Mouse (Mus musculus): ENCODE results near the gene Dlg2. TPM values are rescaled to one million over a fixed set of nuclear protein-coding genes. Genes with fewer than 3 reads are reported as not detected.
A peak's percentile ranks its signal among the peaks of the same experiment; 100 is the strongest.

Gene Dlg2
- polyA plus RNA-seq, 1 experiment from 2014 or later, result 28.5 TPM

DNA sequence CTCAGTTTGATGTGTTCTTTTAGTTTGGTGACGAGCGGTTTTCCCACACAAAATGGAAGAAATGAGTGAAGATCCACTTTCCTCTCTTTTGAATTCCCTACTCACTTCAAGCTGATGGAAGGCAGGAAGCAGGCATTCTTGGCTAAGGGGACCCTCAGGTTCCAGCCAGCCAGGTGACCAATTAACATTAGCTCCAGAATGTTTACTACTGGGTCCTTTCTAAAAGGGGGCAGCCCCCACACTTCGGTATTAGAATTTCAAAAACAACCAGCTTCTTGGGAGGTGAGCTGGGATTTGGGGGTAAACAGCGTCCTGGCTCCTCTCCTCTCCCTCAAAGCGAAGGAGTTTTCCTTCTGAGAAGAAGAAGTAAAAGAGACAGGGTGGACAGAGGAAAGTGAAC, 1703.6 kb downstream of the Dlg2 start:
- WGBS, result 49% methylated on average over 5 of the region's 5 CpGs
- H3K36me3 ChIP-seq, result no peaks in the 10 kb centered on the region
- no peaks in the 10 kb centered on the region for H3K9me3 ChIP-seq
- no peak for ATAC-seq (ENCODE audit: low FRiP score, low read depth)
- H3K27me3 ChIP-seq, result no peaks in the 10 kb centered on the region
- H3K4me2 ChIP-seq, result peak overlapping the region; percentile 55; the same call in 1 of the 2 replicates
- H3K9ac ChIP-seq, result no peak overlapping the region
- H3K27ac ChIP-seq (replicated peaks), result no peak overlapping the region
- no peak overlapping the region for H3K4me3 ChIP-seq
- H3K4me1 ChIP-seq (replicated peaks), result peaks cover 22% of the 10 kb centered on the region

DNA sequence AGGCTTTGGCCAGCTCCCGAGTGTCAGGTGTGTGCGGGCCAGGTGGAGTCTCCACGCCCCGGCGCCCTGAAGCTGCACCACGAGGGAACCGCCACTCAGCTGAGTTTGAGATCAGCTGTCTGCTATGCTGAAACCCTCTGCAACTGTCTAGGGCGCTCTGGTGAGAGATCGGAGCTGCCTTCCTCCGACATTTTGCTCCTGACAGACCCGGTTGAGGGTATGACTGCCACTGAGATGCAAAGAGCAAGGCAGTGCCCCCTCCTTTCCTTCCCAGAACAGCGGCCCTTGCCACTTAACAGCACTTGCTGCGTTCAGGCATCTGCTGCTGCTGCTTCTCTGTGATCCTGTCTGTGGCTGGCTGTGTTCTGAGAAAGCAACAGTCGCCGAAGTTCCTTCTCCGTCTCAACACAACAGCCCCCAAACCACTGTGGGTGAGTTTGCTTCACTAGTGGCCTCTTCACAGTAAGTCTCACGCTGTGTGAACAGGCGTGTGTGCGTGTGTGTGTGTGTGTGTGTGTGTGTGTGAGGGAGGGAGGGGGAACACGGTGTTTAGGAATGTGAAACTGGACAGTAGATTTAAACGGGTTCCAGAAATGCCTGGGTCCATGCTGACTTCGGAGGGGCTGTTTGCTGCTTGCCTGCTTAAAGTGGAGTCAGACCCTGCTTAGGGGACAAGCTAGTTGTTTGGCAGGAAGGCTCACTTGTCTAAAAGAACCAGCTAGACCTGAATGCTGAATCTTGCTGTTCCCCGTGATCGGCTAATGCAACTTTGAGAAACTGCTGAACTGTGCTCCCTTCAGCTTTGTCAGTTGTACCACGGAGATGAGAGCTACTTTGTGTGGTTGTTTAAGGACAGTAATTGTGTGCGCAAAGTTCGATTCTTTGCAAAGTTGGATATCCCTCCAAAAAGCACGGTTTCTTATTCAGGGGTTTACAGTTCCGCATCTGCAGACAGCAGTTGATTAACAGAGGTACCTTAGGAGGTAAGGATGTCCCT, 1704.4 kb downstream of the Dlg2 start:
- H3K4me2 ChIP-seq, result peak overlapping the region; percentile 55
- H3K27me3 ChIP-seq, result no peaks in the 10 kb centered on the region
- WGBS, result 18% methylated on average over 29 of the region's 29 CpGs
- H3K4me3 ChIP-seq, result peak overlapping the region; percentile 29
- no peaks in the 10 kb centered on the region for H3K36me3 ChIP-seq
- no peak overlapping the region for H3K27ac ChIP-seq (replicated peaks)
- H3K9ac ChIP-seq, result peak overlapping the region; percentile 14
- H3K9me3 ChIP-seq, result no peaks in the 10 kb centered on the region
- ATAC-seq (ENCODE audit: low FRiP score, low read depth), result peak; percentile 71
- peaks cover 22% of the 10 kb centered on the region for H3K4me1 ChIP-seq (replicated peaks)

DNA sequence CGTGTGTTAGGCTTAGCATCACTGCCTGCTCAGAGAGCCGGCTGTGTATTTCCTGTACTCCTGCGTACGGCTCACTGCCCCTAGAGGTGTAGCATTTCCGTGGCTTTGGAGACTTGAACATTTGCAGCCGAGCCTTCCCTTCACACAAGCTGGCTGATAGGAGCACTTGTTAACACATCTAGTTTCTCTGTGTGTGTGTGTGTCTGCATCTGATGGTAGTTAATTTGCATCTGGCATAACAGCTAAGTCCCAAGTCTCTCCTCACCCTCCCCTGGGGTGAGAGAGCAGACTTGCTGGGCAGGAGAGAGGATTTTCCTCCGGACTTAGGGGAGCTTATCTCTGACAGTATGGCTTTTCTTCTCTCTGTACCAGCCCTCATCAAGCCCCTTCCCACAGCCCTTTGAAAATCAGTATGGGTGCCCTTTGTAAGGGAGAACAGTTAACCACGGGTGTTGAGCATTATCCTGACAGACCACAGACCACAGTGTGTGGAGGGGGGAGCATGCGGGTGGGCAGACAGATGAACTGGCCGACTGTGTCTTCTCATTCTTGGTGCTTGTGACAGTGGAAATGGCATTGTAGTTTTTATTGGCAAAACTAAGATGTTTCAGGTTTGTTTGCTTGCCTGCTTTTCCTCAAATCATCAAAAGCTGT, 1705.6 kb downstream of the Dlg2 start:
- H3K9ac ChIP-seq, result no peak overlapping the region
- WGBS, result 18% methylated on average over 10 of the region's 10 CpGs
- H3K27me3 ChIP-seq, result no peaks in the 10 kb centered on the region
- peak; percentile 56; the same call in 1 of the 2 replicates for ATAC-seq (ENCODE audit: low FRiP score, low read depth)
- H3K4me3 ChIP-seq, result no peak overlapping the region
- H3K4me1 ChIP-seq (replicated peaks), result peaks cover 22% of the 10 kb centered on the region
- H3K36me3 ChIP-seq, result no peaks in the 10 kb centered on the region
- no peak overlapping the region for H3K27ac ChIP-seq (replicated peaks)
- H3K4me2 ChIP-seq, result peak overlapping the region; percentile 55; the same call in 1 of the 2 replicates
- H3K9me3 ChIP-seq, result no peaks in the 10 kb centered on the region

GRCm38 (mm10) chr7:92184371-92185059, 1708.0 kb downstream of the Dlg2 start:
- no peak overlapping the region for H3K4me3 ChIP-seq
- H3K36me3 ChIP-seq, result no peaks in the 10 kb centered on the region
- H3K4me2 ChIP-seq, result no peak overlapping the region
- no peaks in the 10 kb centered on the region for H3K9me3 ChIP-seq
- H3K9ac ChIP-seq, result no peak overlapping the region
- H3K27me3 ChIP-seq, result no peaks in the 10 kb centered on the region
- WGBS, result 88% methylated on average over 7 of the region's 7 CpGs
- no peak overlapping the region for H3K27ac ChIP-seq (replicated peaks)
- H3K4me1 ChIP-seq (replicated peaks), result peaks cover 22% of the 10 kb centered on the region
- no peak for ATAC-seq (ENCODE audit: low FRiP score, low read depth)

DNA sequence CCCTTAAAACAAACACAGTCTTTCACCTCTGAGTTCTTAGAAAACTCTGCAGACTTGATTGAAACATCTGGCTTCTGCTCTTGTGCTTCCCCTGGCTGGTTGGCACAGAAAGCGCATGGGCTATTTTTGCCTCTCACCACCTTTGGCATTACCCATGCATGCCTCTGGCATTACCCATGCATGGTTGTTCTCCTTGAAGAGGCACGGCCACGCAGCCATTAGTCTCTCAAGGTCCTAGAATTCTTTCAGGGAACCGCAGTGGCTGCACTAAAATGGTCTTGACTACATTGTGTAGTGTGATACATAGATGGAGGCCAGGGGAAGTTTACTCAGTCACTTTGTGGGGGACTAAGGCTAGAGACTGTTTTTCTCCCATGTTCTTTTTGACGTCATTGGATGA, 1709.9 kb downstream of the Dlg2 start:
- H3K36me3 ChIP-seq, result no peaks in the 10 kb centered on the region
- H3K4me2 ChIP-seq, result no peak overlapping the region
- H3K4me3 ChIP-seq, result no peak overlapping the region
- no peaks in the 10 kb centered on the region for H3K9me3 ChIP-seq
- H3K27ac ChIP-seq (replicated peaks), result no peak overlapping the region
- H3K27me3 ChIP-seq, result no peaks in the 10 kb centered on the region
- no peak for ATAC-seq (ENCODE audit: low FRiP score, low read depth)
- H3K4me1 ChIP-seq (replicated peaks), result peaks cover 9% of the 10 kb centered on the region
- WGBS, result 92% methylated on average over 5 of the region's 5 CpGs
- no peak overlapping the region for H3K9ac ChIP-seq

GRCm38 (mm10) chr7:92189149-92189548, 1712.7 kb downstream of the Dlg2 start:
- H3K4me3 ChIP-seq, result no peak overlapping the region
- WGBS, result 56% methylated on average over 6 of the region's 6 CpGs
- ATAC-seq (ENCODE audit: low FRiP score, low read depth), result no peak

DNA sequence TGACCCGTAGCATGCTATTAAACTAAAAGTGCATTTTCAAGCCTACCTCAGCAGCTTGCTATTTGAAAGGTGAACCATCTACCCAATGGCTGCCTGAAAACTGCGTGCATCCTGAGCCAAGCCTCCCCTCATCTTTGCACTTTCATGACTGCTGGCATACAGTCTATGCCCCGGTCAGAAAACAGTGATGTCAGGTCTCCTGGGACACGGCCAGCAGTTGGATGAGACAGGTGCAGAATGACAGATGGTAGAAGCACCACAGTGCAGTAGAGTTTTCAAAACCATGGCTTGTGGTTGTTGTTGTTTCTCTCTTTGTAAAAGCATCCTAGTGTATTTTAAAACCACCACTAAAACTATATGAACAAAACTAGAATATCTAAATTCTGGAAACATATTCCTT, 1719.5 kb downstream of the Dlg2 start:
- WGBS, result 71% methylated on average over 4 of the region's 4 CpGs
- Histone ChIP-seq H3K9me3 (no peaks in the 10 kb centered on the region), H3K27me3 (no peaks in the 10 kb centered on the region), H3K9ac (no peak overlapping the region), H3K4me1 (replicated peaks) (no peaks in the 10 kb centered on the region), H3K4me3 (no peak overlapping the region), H3K36me3 (no peaks in the 10 kb centered on the region), H3K4me2 (no peak overlapping the region), H3K27ac (replicated peaks) (no peak overlapping the region)
- no peak for ATAC-seq (ENCODE audit: low FRiP score, low read depth)

More at GRCm38 (mm10) chr7:92189149-92189548, 1712.7 kb downstream of the Dlg2 start:
- Histone ChIP-seq H3K9me3 (no peaks in the 10 kb centered on the region), H3K4me2 (no peak overlapping the region), H3K36me3 (no peaks in the 10 kb centered on the region), H3K9ac (no peak overlapping the region), H3K27me3 (no peaks in the 10 kb centered on the region), H3K4me1 (replicated peaks) (no peaks in the 10 kb centered on the region), H3K27ac (replicated peaks) (no peak overlapping the region)

DNA sequence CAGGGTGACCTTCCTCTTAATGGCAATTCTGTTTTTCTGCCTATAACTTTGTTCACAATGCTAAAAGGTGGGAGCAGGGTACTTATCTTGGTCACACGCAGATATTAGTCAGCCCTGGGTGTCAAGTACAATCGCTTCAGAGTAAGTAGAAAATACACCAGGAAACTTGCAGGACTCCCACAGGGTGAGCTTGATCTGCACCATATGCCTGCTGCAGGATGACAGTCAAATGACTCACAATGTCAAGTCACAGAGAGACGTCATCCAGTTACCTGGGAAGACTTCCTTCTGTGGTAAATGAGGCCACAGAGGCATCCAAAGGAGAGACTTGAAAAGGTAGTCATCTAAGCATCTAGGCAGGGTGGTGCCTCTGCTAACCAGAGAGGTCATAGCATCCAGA, 1721.1 kb downstream of the Dlg2 start:
- ATAC-seq (ENCODE audit: low FRiP score, low read depth), result no peak
- WGBS, result 78% methylated on average over 3 of the region's 3 CpGs
- H3K27ac ChIP-seq (replicated peaks), result no peak overlapping the region

DNA sequence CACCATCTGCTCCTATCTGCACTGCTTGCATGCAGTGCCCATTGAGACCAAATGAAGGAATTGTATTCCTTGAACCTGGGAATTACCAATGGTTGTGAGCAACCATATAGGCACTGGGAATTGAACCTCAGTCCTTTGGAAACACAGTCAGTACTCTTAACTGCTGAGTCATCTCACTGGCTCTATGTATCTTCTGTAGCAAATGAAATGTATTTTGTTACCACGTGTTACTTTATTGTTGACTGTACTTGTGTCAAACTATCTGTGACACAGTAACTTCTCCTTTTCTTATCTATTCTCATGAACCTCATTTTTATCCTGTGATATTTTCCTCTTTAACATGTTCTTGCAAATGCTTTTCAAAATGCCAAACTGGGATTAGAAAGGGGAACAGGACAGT, 1722.7 kb downstream of the Dlg2 start:
- H3K9ac ChIP-seq, result no peak overlapping the region
- 92% methylated on average over 1 of the region's 1 CpGs for WGBS
- no peaks in the 10 kb centered on the region for H3K27me3 ChIP-seq
- ATAC-seq (ENCODE audit: low FRiP score, low read depth), result no peak
- H3K4me3 ChIP-seq, result no peak overlapping the region
- no peaks in the 10 kb centered on the region for H3K36me3 ChIP-seq
- H3K9me3 ChIP-seq, result no peaks in the 10 kb centered on the region
- no peak overlapping the region for H3K27ac ChIP-seq (replicated peaks)
- no peak overlapping the region for H3K4me2 ChIP-seq
- H3K4me1 ChIP-seq (replicated peaks), result no peaks in the 10 kb centered on the region

More for the DNA sequence above, 1721.1 kb downstream of the Dlg2 start:
- H3K4me1 ChIP-seq (replicated peaks), result no peaks in the 10 kb centered on the region
- no peak overlapping the region for H3K4me2 ChIP-seq
- no peaks in the 10 kb centered on the region for H3K27me3 ChIP-seq
- H3K4me3 ChIP-seq, result no peak overlapping the region
- no peak overlapping the region for H3K9ac ChIP-seq
- no peaks in the 10 kb centered on the region for H3K36me3 ChIP-seq
- H3K9me3 ChIP-seq, result no peaks in the 10 kb centered on the region

DNA sequence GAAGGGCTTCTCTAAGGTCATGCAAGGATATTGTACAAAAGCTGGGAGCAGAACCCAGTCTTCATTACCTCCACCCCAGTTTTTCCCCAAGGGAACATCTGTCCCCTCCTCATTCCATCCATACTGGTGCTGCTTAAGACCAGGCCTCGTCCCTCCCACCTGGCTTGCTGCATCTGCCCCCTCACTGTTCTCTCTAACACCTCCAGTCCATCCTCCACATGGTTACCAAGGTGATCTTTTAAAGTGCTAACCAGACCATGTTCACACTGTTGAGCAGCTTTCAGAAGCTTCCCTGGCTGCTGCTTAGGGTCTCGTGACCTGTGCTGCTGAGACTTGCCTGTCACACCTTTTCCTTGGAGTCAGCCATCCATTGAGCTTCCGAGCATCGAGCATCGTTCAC, 1734.2 kb downstream of the Dlg2 start:
- Histone ChIP-seq H3K27me3 (no peaks in the 10 kb centered on the region), H3K36me3 (no peaks in the 10 kb centered on the region), H3K9ac (no peak overlapping the region), H3K9me3 (no peaks in the 10 kb centered on the region), H3K4me2 (no peak overlapping the region), H3K4me3 (no peak overlapping the region), H3K4me1 (replicated peaks) (no peaks in the 10 kb centered on the region), H3K27ac (replicated peaks) (no peak overlapping the region)
- WGBS, result 84% methylated on average over 5 of the region's 5 CpGs
- no peak for ATAC-seq (ENCODE audit: low FRiP score, low read depth)

DNA sequence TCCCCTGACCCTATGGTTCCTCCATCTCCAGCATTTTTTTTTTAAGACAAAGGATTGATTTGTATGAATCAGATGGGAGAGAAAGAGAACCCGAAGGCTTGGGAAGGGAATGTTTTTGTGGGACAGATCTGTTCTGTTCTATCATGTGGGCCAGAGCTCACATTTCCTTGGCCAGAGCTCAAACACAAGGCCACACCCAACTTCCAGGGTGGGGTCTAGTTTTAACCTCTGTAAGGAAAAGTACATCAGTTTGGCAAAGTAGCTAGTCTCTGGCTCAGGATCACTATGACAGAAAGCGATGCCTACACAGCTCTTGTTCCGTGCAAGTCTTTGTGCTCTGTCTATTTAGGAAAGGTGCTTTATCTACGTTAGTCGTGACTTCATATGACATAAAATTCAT, 1737.3 kb downstream of the Dlg2 start:
- Histone ChIP-seq H3K27me3 (no peaks in the 10 kb centered on the region), H3K9me3 (no peaks in the 10 kb centered on the region), H3K4me2 (no peak overlapping the region), H3K36me3 (no peaks in the 10 kb centered on the region), H3K4me1 (replicated peaks) (no peaks in the 10 kb centered on the region), H3K4me3 (no peak overlapping the region), H3K27ac (replicated peaks) (no peak overlapping the region), H3K9ac (no peak overlapping the region)
- ATAC-seq (ENCODE audit: low FRiP score, low read depth), result no peak
- 88% methylated on average over 5 of the region's 5 CpGs for WGBS

GRCm38 (mm10) chr7:92218171-92218570, 1741.7 kb downstream of the Dlg2 start:
- H3K9ac ChIP-seq, result no peak overlapping the region
- H3K36me3 ChIP-seq, result no peaks in the 10 kb centered on the region
- no peak overlapping the region for H3K27ac ChIP-seq (replicated peaks)
- no peak overlapping the region for H3K4me2 ChIP-seq
- H3K4me1 ChIP-seq (replicated peaks), result no peaks in the 10 kb centered on the region
- H3K4me3 ChIP-seq, result no peak overlapping the region
- no peaks in the 10 kb centered on the region for H3K27me3 ChIP-seq
- no peaks in the 10 kb centered on the region for H3K9me3 ChIP-seq
- no peak for ATAC-seq (ENCODE audit: low FRiP score, low read depth)
